Mouse (Mus musculus) limb, embryonic 13.5 days (tissue): ENCODE data around the gene Pde10a. TPM values are rescaled to one million over a fixed set of nuclear protein-coding genes. Genes with fewer than 3 reads are reported as not detected.

Experiments used
- ATAC-seq: fragments of 200-750 bp; cut with Nextera tagmentation; 2 replicates; pipeline ENCODE4 v1.8.0; 2017; ENCODE audit warnings: low read depth, moderate number of reproducible peaks, moderate TSS enrichment; ENCODE audit not compliant: low FRiP score
- H3K27ac ChIP-seq: fragments of 300-500 bp; sonication (generic); 2 replicates; pipeline ENCODE4 v1.5.1; 2015; ENCODE audit warnings: inconsistent platforms, mild to moderate bottlenecking, moderate library complexity
- H3K27me3 ChIP-seq: fragments of 300-500 bp; sonication (generic); 2 replicates; pipeline ENCODE4 v1.6.1; 2015; ENCODE audit warnings: mild to moderate bottlenecking, inconsistent platforms
- H3K36me3 ChIP-seq: fragments of 300-500 bp; sonication (generic); 2 replicates; pipeline ENCODE4 v1.6.1; 2015; ENCODE audit warnings: inconsistent platforms, mild to moderate bottlenecking, moderate library complexity
- H3K4me1 ChIP-seq: fragments of 300-500 bp; sonication (generic); 2 replicates; pipeline ENCODE4 v1.6.1; 2015; ENCODE audit warnings: inconsistent platforms
- H3K4me2 ChIP-seq: fragments of 300-500 bp; sonication (generic); replicated peaks from 2 replicates; pipeline ENCODE4 v1.6.1; 2015; ENCODE audit warnings: inconsistent platforms, mild to moderate bottlenecking, moderate library complexity
- H3K4me3 ChIP-seq: fragments of 300-500 bp; sonication (generic); 2 replicates; pipeline ENCODE4 v1.5.1; 2015; ENCODE audit warnings: moderate library complexity, mild to moderate bottlenecking, inconsistent platforms
- H3K9ac ChIP-seq: fragments of 300-500 bp; sonication (generic); 2 replicates; pipeline ENCODE4 v1.6.1; 2015; ENCODE audit warnings: mild to moderate bottlenecking, inconsistent platforms
- H3K9me3 ChIP-seq: fragments of 300-500 bp; sonication (generic); 2 replicates; pipeline ENCODE4 v1.6.1; 2016; ENCODE audit warnings: inconsistent platforms
- WGBS: fragments of 180-500 bp; shearing (Covaris S2); methylation state at CpG from one replicate; pipeline ENCODE4 v1.1.7; 2015; 5-methylcytosine and 5-hydroxymethylcytosine counted together
- polyA plus RNA-seq: library from polyadenylated mRNA; unstranded; fragments of >200 nt; fragmentation: Nextera tagmentation; extraction: Ambion mirVana; gene quantifications from 2 replicates; pipeline ENCODE4 v1.2.1, GENCODE M21; 2015

The Pde10a gene
- polyA plus RNA-seq, 1 experiment from 2014 or later: 2.4 TPM

- Histone ChIP-seq H3K27me3 (peaks cover 68% of the 10 kb centered on the region), H3K9ac (no peak overlapping the region), H3K9me3 (no peaks in the 10 kb centered on the region), H3K4me3 (peak overlapping the region; percentile 75), H3K4me2 (peak overlapping the region; percentile 88), H3K36me3 (no peaks in the 10 kb centered on the region), H3K27ac (no peak overlapping the region), H3K4me1 (peaks cover 32% of the 10 kb centered on the region)
- 1% methylated on average over 15 of the region's 15 CpGs for WGBS
- no peak for ATAC-seq
Observed at GRCm38 (mm10) chr17:8799914-8800420, 274.8 kb downstream of the Pde10a start.

GRCm38 (mm10) chr17:8800478-8801082, 275.4 kb downstream of the Pde10a start:
- ATAC-seq: peak; percentile 64
- Histone ChIP-seq H3K4me2 (peak overlapping the region; percentile 88), H3K27me3 (peaks cover 72% of the 10 kb centered on the region), H3K27ac (no peak overlapping the region), H3K36me3 (no peaks in the 10 kb centered on the region), H3K9me3 (no peaks in the 10 kb centered on the region), H3K4me3 (peak overlapping the region; percentile 75), H3K9ac (peak overlapping the region; percentile 76), H3K4me1 (peaks cover 32% of the 10 kb centered on the region)
- 1% methylated on average over 52 of the region's 53 CpGs for WGBS

GRCm38 (mm10) chr17:8801083-8801854, 276.1 kb downstream of the Pde10a start:
- H3K4me2 ChIP-seq: peak overlapping the region; percentile 88
- peaks cover 69% of the 10 kb centered on the region for H3K27me3 ChIP-seq
- no peaks in the 10 kb centered on the region for H3K36me3 ChIP-seq
- H3K4me3 ChIP-seq: peak overlapping the region; percentile 75
- H3K27ac ChIP-seq: no peak overlapping the region
- H3K9ac ChIP-seq: peak overlapping the region; percentile 76
- H3K9me3 ChIP-seq: no peaks in the 10 kb centered on the region
- H3K4me1 ChIP-seq: peaks cover 32% of the 10 kb centered on the region
- under 1% methylated on average over 53 of the region's 72 CpGs for WGBS
- ATAC-seq: peak; percentile 69

- H3K27ac ChIP-seq: no peak overlapping the region
- peak overlapping the region; percentile 75 for H3K4me3 ChIP-seq
- H3K9ac ChIP-seq: peak overlapping the region; percentile 76
- under 1% methylated on average over 31 of the region's 31 CpGs for WGBS
- ATAC-seq: 0 out of 2 replicates have a peak, but pooled peaks have one; percentile 2
- H3K4me2 ChIP-seq: peak overlapping the region; percentile 88
- H3K4me1 ChIP-seq: peaks cover 32% of the 10 kb centered on the region
- no peaks in the 10 kb centered on the region for H3K9me3 ChIP-seq
- H3K27me3 ChIP-seq: peaks cover 69% of the 10 kb centered on the region
- H3K36me3 ChIP-seq: no peaks in the 10 kb centered on the region
Observed at GRCm38 (mm10) chr17:8801855-8802104, 276.6 kb downstream of the Pde10a start.

GRCm38 (mm10) chr17:8802161-8802888, 277.2 kb downstream of the Pde10a start:
- Histone ChIP-seq H3K4me2 (peak overlapping the region; percentile 88), H3K9me3 (no peaks in the 10 kb centered on the region), H3K4me1 (peaks cover 32% of the 10 kb centered on the region), H3K4me3 (peak overlapping the region; percentile 75), H3K9ac (peak overlapping the region; percentile 76), H3K27me3 (peaks cover 67% of the 10 kb centered on the region), H3K27ac (no peak overlapping the region), H3K36me3 (no peaks in the 10 kb centered on the region)
- no peak for ATAC-seq
- under 1% methylated on average over 33 of the region's 33 CpGs for WGBS

GRCm38 (mm10) chr17:8802889-8803799, 278.0 kb downstream of the Pde10a start:
- peak overlapping the region; percentile 75 for H3K4me3 ChIP-seq
- peaks cover 62% of the 10 kb centered on the region for H3K27me3 ChIP-seq
- peak overlapping the region; percentile 88 for H3K4me2 ChIP-seq
- H3K9ac ChIP-seq: peak overlapping the region; percentile 76
- no peak overlapping the region for H3K27ac ChIP-seq
- no peaks in the 10 kb centered on the region for H3K36me3 ChIP-seq
- no peaks in the 10 kb centered on the region for H3K9me3 ChIP-seq
- no peak for ATAC-seq
- peaks cover 36% of the 10 kb centered on the region for H3K4me1 ChIP-seq
- 10% methylated on average over 27 of the region's 27 CpGs for WGBS

- no peak overlapping the region for H3K27ac ChIP-seq
- no peaks in the 10 kb centered on the region for H3K36me3 ChIP-seq
- 48% methylated on average over 3 of the region's 3 CpGs for whole genome bisulfite sequencing
- peaks cover 17% of the 10 kb centered on the region for H3K4me1 ChIP-seq
- H3K4me2 ChIP-seq: no peak overlapping the region
- no peak overlapping the region for H3K4me3 ChIP-seq
- no peaks in the 10 kb centered on the region for H3K9me3 ChIP-seq
- peaks cover 44% of the 10 kb centered on the region for H3K27me3 ChIP-seq
- H3K9ac ChIP-seq: no peak overlapping the region
- no peak for ATAC-seq
Observed at GRCm38 (mm10) chr17:8807345-8807744, 282.2 kb downstream of the Pde10a start.

GRCm38 (mm10) chr17:8809771-8810170, 284.6 kb downstream of the Pde10a start:
- peaks cover 23% of the 10 kb centered on the region for H3K27me3 ChIP-seq
- H3K4me2 ChIP-seq: no peak overlapping the region
- H3K4me3 ChIP-seq: no peak overlapping the region
- H3K9ac ChIP-seq: no peak overlapping the region
- H3K36me3 ChIP-seq: no peaks in the 10 kb centered on the region
- WGBS: 77% methylated on average over 6 of the region's 6 CpGs
- ATAC-seq: no peak
- H3K4me1 ChIP-seq: peaks cover 4% of the 10 kb centered on the region; the same call in 1 of the 2 replicates
- H3K9me3 ChIP-seq: no peaks in the 10 kb centered on the region
- no peak overlapping the region for H3K27ac ChIP-seq

- 89% methylated on average over 8 of the region's 8 CpGs for WGBS
- no peak for ATAC-seq
- H3K27ac ChIP-seq: no peak overlapping the region
- no peaks in the 10 kb centered on the region for H3K9me3 ChIP-seq
- H3K9ac ChIP-seq: no peak overlapping the region
- H3K4me2 ChIP-seq: no peak overlapping the region
- peaks cover 19% of the 10 kb centered on the region for H3K27me3 ChIP-seq
- no peak overlapping the region for H3K4me3 ChIP-seq
- peaks cover 4% of the 10 kb centered on the region; the same call in 1 of the 2 replicates for H3K4me1 ChIP-seq
- H3K36me3 ChIP-seq: no peaks in the 10 kb centered on the region
Observed at GRCm38 (mm10) chr17:8810201-8810600, 285.0 kb downstream of the Pde10a start.

- WGBS: 51% methylated on average over 12 of the region's 12 CpGs
- Histone ChIP-seq H3K4me3 (no peak overlapping the region), H3K27me3 (0 out of 2 replicates have a peak, but pooled peaks cover 14% of the 10 kb centered on the region), H3K4me1 (peaks cover 4% of the 10 kb centered on the region; the same call in 1 of the 2 replicates), H3K36me3 (no peaks in the 10 kb centered on the region), H3K9me3 (no peaks in the 10 kb centered on the region), H3K4me2 (no peak overlapping the region), H3K9ac (no peak overlapping the region), H3K27ac (no peak overlapping the region)
- no peak for ATAC-seq
Observed at GRCm38 (mm10) chr17:8812228-8812865, 287.2 kb downstream of the Pde10a start.
